Mouse (Mus musculus): ENCODE data around the gene Tmem206. TPM values are rescaled to one million over a fixed set of nuclear protein-coding genes. Genes with fewer than 3 reads are reported as not detected.
A peak's percentile ranks its signal among the peaks of the same experiment; 100 is the strongest.

Gene Tmem206
- polyA plus RNA-seq, 1 experiment from 2014 or later, result 34.2 TPM

DNA sequence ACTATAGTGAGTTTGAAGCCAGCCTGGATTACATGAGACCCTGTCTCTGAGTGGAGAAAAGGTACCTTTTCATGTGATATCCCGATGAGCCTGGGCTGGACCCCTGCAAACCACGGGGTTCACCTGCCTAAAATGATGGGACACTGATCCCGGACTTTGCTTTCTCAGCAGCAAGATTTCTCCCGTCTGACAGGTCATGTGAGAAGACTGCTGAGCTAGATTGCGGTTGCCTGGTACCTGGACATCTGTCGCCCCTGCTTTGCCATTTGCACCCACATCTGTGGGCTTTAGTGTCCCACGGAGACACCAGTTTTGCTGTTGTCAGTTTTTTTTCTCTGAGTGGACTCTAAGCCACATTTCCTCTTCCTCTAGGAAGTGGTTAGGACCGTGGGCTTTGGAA, 1.5 kb downstream of the Tmem206 start:
- ATAC-seq (replicated peaks; ENCODE audit: low FRiP score) (no peak), DNase-seq (ENCODE audit: low spot score) (no peak)
- Histone ChIP-seq H3K27me3 (ENCODE audit: control insufficient read depth, insufficient read depth, low read length) (no peaks in the 10 kb centered on the region), H3K4me2 (ENCODE audit: low read depth, low read length, severe bottlenecking) (peak overlapping the region; percentile 84; the same call in 1 of the 2 replicates), H3K9ac (ENCODE audit: low read length) (0 out of 2 replicates have a peak overlapping the region, but pooled peaks have one; percentile 86), H3K27ac (ENCODE audit: low read depth, low read length) (no peak overlapping the region), H3K36me3 (ENCODE audit: control insufficient read depth, insufficient read depth, low read length) (no peaks in the 10 kb centered on the region), H3K4me3 (ENCODE audit: low read depth, low read length) (no peak overlapping the region; the same call in 1 of the 2 replicates), H3K9me3 (ENCODE audit: control insufficient read depth, low read length) (no peaks in the 10 kb centered on the region), H3K4me1 (replicated peaks; ENCODE audit: control insufficient read depth, insufficient read depth, low read length) (peaks cover 2% of the 10 kb centered on the region; the same call in 1 of the 2 replicates)
- 85% methylated on average over 8 of the region's 8 CpGs for WGBS

GRCm38 (mm10) chr1:191328019-191328441, 2.3 kb downstream of the Tmem206 start:
- Histone ChIP-seq H3K4me2 (ENCODE audit: low read depth, low read length, severe bottlenecking) (no peak overlapping the region), H3K27me3 (ENCODE audit: control insufficient read depth, insufficient read depth, low read length) (no peaks in the 10 kb centered on the region), H3K4me3 (ENCODE audit: low read depth, low read length) (no peak overlapping the region), H3K9ac (ENCODE audit: low read length) (no peak overlapping the region), H3K36me3 (ENCODE audit: control insufficient read depth, insufficient read depth, low read length) (no peaks in the 10 kb centered on the region), H3K27ac (ENCODE audit: low read depth, low read length) (no peak overlapping the region), H3K9me3 (ENCODE audit: control insufficient read depth, low read length) (no peaks in the 10 kb centered on the region), H3K4me1 (replicated peaks; ENCODE audit: control insufficient read depth, insufficient read depth, low read length) (peaks cover 2% of the 10 kb centered on the region; the same call in 1 of the 2 replicates)
- no peak for DNase-seq (ENCODE audit: low spot score)
- WGBS, result 92% methylated on average over 8 of the region's 8 CpGs
- ATAC-seq (replicated peaks; ENCODE audit: low FRiP score), result no peak

- Histone ChIP-seq H3K4me2 (ENCODE audit: low read depth, low read length, severe bottlenecking) (no peak overlapping the region), H3K36me3 (ENCODE audit: control insufficient read depth, insufficient read depth, low read length) (no peaks in the 10 kb centered on the region; the same call in 1 of the 2 replicates), H3K27ac (ENCODE audit: low read depth, low read length) (no peak overlapping the region), H3K9ac (ENCODE audit: low read length) (no peak overlapping the region), H3K4me1 (replicated peaks; ENCODE audit: control insufficient read depth, insufficient read depth, low read length) (peaks cover 2% of the 10 kb centered on the region; the same call in 1 of the 2 replicates), H3K4me3 (ENCODE audit: low read depth, low read length) (no peak overlapping the region), H3K9me3 (ENCODE audit: control insufficient read depth, low read length) (no peaks in the 10 kb centered on the region), H3K27me3 (ENCODE audit: control insufficient read depth, insufficient read depth, low read length) (no peaks in the 10 kb centered on the region)
- ATAC-seq (replicated peaks; ENCODE audit: low FRiP score) (no peak), DNase-seq (ENCODE audit: low spot score) (no peak)
- WGBS, result 89% methylated on average over 4 of the region's 4 CpGs
Measured at GRCm38 (mm10) chr1:191330356-191330755, 4.6 kb downstream of the Tmem206 start.

DNA sequence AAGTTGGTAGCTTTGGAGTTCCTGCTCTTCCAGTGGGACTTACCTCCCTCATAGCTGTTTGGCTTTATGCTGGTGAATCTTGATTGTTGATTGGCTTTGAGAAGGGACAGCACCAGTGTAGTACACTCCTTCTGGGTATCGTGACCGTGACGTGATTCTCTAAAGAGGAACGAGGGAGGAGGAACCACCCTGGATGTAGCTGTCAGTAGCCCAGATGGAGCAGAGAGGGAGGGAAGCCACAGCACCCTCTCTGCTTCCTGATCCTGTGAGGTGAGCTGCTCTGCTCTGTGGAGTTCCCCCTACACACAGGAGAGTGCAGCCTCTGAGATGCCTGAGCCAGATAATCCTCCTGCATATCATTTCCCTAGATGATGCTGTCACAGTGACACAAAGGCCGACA, 8.8 kb downstream of the Tmem206 start:
- no peak for ATAC-seq (replicated peaks; ENCODE audit: low FRiP score)
- no peaks in the 10 kb centered on the region for H3K27me3 ChIP-seq (ENCODE audit: control insufficient read depth, insufficient read depth, low read length)
- no peak overlapping the region for H3K27ac ChIP-seq (ENCODE audit: low read depth, low read length)
- peaks cover 5% of the 10 kb centered on the region for H3K36me3 ChIP-seq (ENCODE audit: control insufficient read depth, insufficient read depth, low read length)
- no peaks in the 10 kb centered on the region for H3K4me1 ChIP-seq (replicated peaks; ENCODE audit: control insufficient read depth, insufficient read depth, low read length)
- 87% methylated on average over 5 of the region's 5 CpGs for WGBS
- no peak overlapping the region for H3K4me2 ChIP-seq (ENCODE audit: low read depth, low read length, severe bottlenecking)
- H3K9me3 ChIP-seq (ENCODE audit: control insufficient read depth, low read length), result no peaks in the 10 kb centered on the region
- no peak overlapping the region for H3K9ac ChIP-seq (ENCODE audit: low read length)
- no peak overlapping the region for H3K4me3 ChIP-seq (ENCODE audit: low read depth, low read length)
- DNase-seq (ENCODE audit: low spot score), result no peak

DNA sequence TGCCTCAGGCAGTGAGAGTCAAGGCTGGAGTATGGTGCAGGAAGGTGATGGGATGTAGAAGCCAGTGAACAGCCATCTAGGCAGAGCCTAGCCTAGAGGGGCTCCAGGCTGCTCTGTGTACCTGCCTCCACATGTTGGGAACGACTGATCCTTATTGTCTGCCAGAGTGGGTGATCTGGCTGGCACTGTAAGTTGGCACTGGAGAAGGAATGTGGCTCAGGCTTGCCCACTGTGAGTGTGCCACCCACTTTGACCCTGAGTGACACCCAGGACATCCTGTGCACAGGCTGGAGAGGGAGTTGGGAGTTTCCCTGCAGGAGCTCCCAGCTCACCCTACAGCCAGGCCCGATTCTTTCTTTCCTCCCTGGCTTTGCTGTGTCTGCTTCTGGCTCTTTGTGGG, 14.2 kb downstream of the Tmem206 start:
- Histone ChIP-seq H3K9ac (ENCODE audit: low read length) (no peak overlapping the region), H3K4me2 (ENCODE audit: low read depth, low read length, severe bottlenecking) (no peak overlapping the region), H3K36me3 (ENCODE audit: control insufficient read depth, insufficient read depth, low read length) (peaks cover 21% of the 10 kb centered on the region), H3K4me1 (replicated peaks; ENCODE audit: control insufficient read depth, insufficient read depth, low read length) (no peaks in the 10 kb centered on the region), H3K27ac (ENCODE audit: low read depth, low read length) (no peak overlapping the region), H3K27me3 (ENCODE audit: control insufficient read depth, insufficient read depth, low read length) (no peaks in the 10 kb centered on the region), H3K9me3 (ENCODE audit: control insufficient read depth, low read length) (no peaks in the 10 kb centered on the region), H3K4me3 (ENCODE audit: low read depth, low read length) (no peak overlapping the region)
- ATAC-seq (replicated peaks; ENCODE audit: low FRiP score), result no peak
- no peak for DNase-seq (ENCODE audit: low spot score)
- WGBS, result 94% methylated on average over 2 of the region's 2 CpGs

GRCm38 (mm10) chr1:191340530-191340929, 14.8 kb downstream of the Tmem206 start:
- Histone ChIP-seq H3K4me3 (ENCODE audit: low read depth, low read length) (no peak overlapping the region), H3K36me3 (ENCODE audit: control insufficient read depth, insufficient read depth, low read length) (peaks cover 21% of the 10 kb centered on the region), H3K27me3 (ENCODE audit: control insufficient read depth, insufficient read depth, low read length) (no peaks in the 10 kb centered on the region), H3K9ac (ENCODE audit: low read length) (no peak overlapping the region), H3K4me2 (ENCODE audit: low read depth, low read length, severe bottlenecking) (no peak overlapping the region), H3K27ac (ENCODE audit: low read depth, low read length) (no peak overlapping the region), H3K9me3 (ENCODE audit: control insufficient read depth, low read length) (no peaks in the 10 kb centered on the region), H3K4me1 (replicated peaks; ENCODE audit: control insufficient read depth, insufficient read depth, low read length) (no peaks in the 10 kb centered on the region)
- DNase-seq (ENCODE audit: low spot score) (no peak), ATAC-seq (replicated peaks; ENCODE audit: low FRiP score) (no peak)
- WGBS, result 93% methylated on average over 4 of the region's 4 CpGs

DNA sequence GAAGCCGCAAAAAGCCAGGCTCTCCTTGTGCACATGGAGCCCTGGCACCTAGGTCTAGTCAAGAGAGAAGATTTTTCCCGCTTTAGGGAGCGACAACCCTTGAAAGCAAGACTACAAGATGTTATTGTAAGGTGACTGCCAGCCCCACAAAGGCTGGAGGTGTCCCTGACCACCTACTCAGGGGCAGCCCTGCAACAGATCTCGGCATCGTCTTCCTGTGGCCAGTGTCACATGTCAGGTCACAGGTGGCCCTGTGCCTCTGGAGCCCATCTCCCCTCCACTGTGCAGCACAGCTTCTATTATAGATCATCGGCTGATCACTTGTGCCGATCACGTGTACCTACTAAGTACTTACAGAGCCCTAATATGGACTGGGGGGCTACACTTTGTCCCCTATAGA, 21.9 kb downstream of the Tmem206 start:
- DNase-seq (ENCODE audit: low spot score) (no peak), ATAC-seq (replicated peaks; ENCODE audit: low FRiP score) (no peak)
- 94% methylated on average over 8 of the region's 8 CpGs for WGBS
- Histone ChIP-seq H3K27ac (ENCODE audit: low read depth, low read length) (no peak overlapping the region), H3K4me2 (ENCODE audit: low read depth, low read length, severe bottlenecking) (no peak overlapping the region), H3K4me3 (ENCODE audit: low read depth, low read length) (no peak overlapping the region), H3K36me3 (ENCODE audit: control insufficient read depth, insufficient read depth, low read length) (peaks cover 3% of the 10 kb centered on the region; the same call in 1 of the 2 replicates), H3K9me3 (ENCODE audit: control insufficient read depth, low read length) (no peaks in the 10 kb centered on the region), H3K4me1 (replicated peaks; ENCODE audit: control insufficient read depth, insufficient read depth, low read length) (no peaks in the 10 kb centered on the region), H3K27me3 (ENCODE audit: control insufficient read depth, insufficient read depth, low read length) (no peaks in the 10 kb centered on the region), H3K9ac (ENCODE audit: low read length) (no peak overlapping the region)

DNA sequence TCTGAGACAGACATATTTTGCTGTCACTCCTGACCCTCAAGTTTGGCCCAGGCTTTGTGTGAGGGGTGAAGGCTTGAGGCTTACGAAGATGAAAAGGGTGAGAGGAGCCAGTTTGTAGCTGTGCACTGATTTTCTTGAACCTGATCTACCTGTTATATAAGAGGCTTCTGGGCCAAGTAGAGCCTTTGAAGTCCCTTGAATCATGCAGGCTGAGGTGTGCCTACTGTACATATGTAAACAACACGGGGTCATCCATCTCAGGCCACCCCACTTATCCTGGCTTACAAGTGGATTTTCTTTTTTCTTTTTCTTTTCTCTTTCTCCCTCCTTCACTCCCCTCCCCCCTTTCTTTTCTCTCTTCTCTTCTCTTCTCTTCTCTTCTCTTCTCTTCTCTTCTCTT, 22.9 kb downstream of the Tmem206 start:
- DNase-seq (ENCODE audit: low spot score) (peak; percentile 39), ATAC-seq (replicated peaks; ENCODE audit: low FRiP score) (no peak)
- Histone ChIP-seq H3K9ac (ENCODE audit: low read length) (no peak overlapping the region), H3K36me3 (ENCODE audit: control insufficient read depth, insufficient read depth, low read length) (no peaks in the 10 kb centered on the region; the same call in 1 of the 2 replicates), H3K4me1 (replicated peaks; ENCODE audit: control insufficient read depth, insufficient read depth, low read length) (no peaks in the 10 kb centered on the region), H3K27ac (ENCODE audit: low read depth, low read length) (no peak overlapping the region), H3K4me3 (ENCODE audit: low read depth, low read length) (no peak overlapping the region), H3K9me3 (ENCODE audit: control insufficient read depth, low read length) (no peaks in the 10 kb centered on the region), H3K4me2 (ENCODE audit: low read depth, low read length, severe bottlenecking) (no peak overlapping the region), H3K27me3 (ENCODE audit: control insufficient read depth, insufficient read depth, low read length) (no peaks in the 10 kb centered on the region)
- WGBS, result 78% methylated on average over 2 of the region's 2 CpGs

GRCm38 (mm10) chr1:191348996-191349395, 23.3 kb downstream of the Tmem206 start:
- WGBS, result 76% methylated on average over 5 of the region's 5 CpGs
- H3K9ac ChIP-seq (ENCODE audit: low read length), result no peak overlapping the region
- no peaks in the 10 kb centered on the region for H3K4me1 ChIP-seq (replicated peaks; ENCODE audit: control insufficient read depth, insufficient read depth, low read length)
- ATAC-seq (replicated peaks; ENCODE audit: low FRiP score), result no peak
- H3K27ac ChIP-seq (ENCODE audit: low read depth, low read length), result no peak overlapping the region
- no peaks in the 10 kb centered on the region for H3K27me3 ChIP-seq (ENCODE audit: control insufficient read depth, insufficient read depth, low read length)
- H3K9me3 ChIP-seq (ENCODE audit: control insufficient read depth, low read length), result no peaks in the 10 kb centered on the region
- no peak overlapping the region for H3K4me2 ChIP-seq (ENCODE audit: low read depth, low read length, severe bottlenecking)
- H3K4me3 ChIP-seq (ENCODE audit: low read depth, low read length), result no peak overlapping the region
- DNase-seq (ENCODE audit: low spot score), result peak; percentile 18
- no peaks in the 10 kb centered on the region; the same call in 1 of the 2 replicates for H3K36me3 ChIP-seq (ENCODE audit: control insufficient read depth, insufficient read depth, low read length)
